In the genomic region with DNA sequence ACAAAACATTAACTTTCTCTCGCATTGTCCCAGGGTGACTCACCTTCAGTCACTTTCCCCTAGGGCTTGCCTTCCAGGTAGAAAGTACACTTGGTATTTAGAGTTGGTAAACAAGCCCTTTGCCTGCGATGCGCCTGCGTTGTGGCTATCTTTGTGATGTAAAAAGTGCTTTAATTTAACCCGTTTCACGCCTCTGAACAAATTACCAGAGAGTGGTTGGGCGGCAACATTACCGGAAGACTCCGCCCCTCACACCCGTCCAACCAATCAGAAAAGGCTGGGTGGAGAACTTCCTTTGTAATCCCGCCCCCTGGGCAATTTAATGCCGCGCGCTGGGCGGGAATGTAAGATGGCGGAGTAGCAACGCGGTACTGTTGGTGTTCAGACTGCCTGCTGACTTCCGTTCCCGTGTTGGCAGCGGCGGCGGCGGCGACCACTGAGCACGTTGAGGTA, we compare ENCODE assay signal across 7 mouse cellular contexts. TPM values are rescaled to one million over a fixed set of nuclear protein-coding genes. Genes with fewer than 3 reads are reported as not detected.
DNase-seq lines count a peak whose midpoint lies in the region; ATAC-seq lines count a peak whose summit lies in the region.

A gene (plus strand): TSS at position 335 of the 453 bp plus-strand sequence.

- H3K4me2 ChIP-seq in intestine, embryonic 16.5 days (ENCODE audit: low read depth, low read length) = peak within 1 kb of the TSS; percentile 68
- H3K4me2 ChIP-seq in midbrain, embryonic 11.5 days = peak within 1 kb of the TSS; percentile 57

- no peak within 1 kb of the TSS for H3K27ac ChIP-seq in intestine, embryonic 16.5 days (ENCODE audit: low read length)
- no peak within 1 kb of the TSS for H3K27ac ChIP-seq in midbrain, embryonic 11.5 days (ENCODE audit: low read depth, low read length)

- H3K9me3 ChIP-seq in intestine, embryonic 16.5 days (ENCODE audit: control insufficient read depth, low read length) = no peaks in the 10 kb centered on the region
- H3K9me3 ChIP-seq in midbrain, embryonic 11.5 days (ENCODE audit: control insufficient read depth, low read length) = no peaks in the 10 kb centered on the region

- peak; percentile 87 for DNase-seq in adrenal gland, adult 2 months
- peak; percentile 72 for DNase-seq in embryo, embryonic 11.5 days (ENCODE audit: low read depth, low spot score)
- peak; percentile 59 to 84 for DNase-seq in gastrocnemius, postnatal 4 days (ENCODE audit: low spot score in 2 of 2)
- DNase-seq in left cerebral cortex, postnatal 36 days (ENCODE audit: low spot score in 2 of 2) = peak; percentile 77 to 81
- DNase-seq in midbrain, embryonic 11.5 days (ENCODE audit: low spot score, missing footprints) = peak; percentile 97
- DNase-seq in skeletal muscle tissue, adult 2 months (ENCODE audit: low read depth, low spot score) = peak; percentile 68

- peak within 1 kb of the TSS; percentile 61 for H3K9ac ChIP-seq in intestine, embryonic 16.5 days (ENCODE audit: low read depth, low read length)
- H3K9ac ChIP-seq in midbrain, embryonic 11.5 days (ENCODE audit: low read length) = peak within 1 kb of the TSS; percentile 59

- ATAC-seq in intestine, embryonic 16.5 days = peak; percentile 96
- ATAC-seq in midbrain, embryonic 11.5 days (ENCODE audit: low FRiP score) = peak; percentile 94

- peaks cover 10% of the 10 kb centered on the region; the same call in 1 of the 2 replicates for H3K27me3 ChIP-seq in intestine, embryonic 16.5 days (replicated peaks; ENCODE audit: control insufficient read depth, insufficient read depth, low read length)
- peaks cover 9% of the 10 kb centered on the region; the same call in 1 of the 2 replicates for H3K27me3 ChIP-seq in midbrain, embryonic 11.5 days (ENCODE audit: control insufficient read depth, insufficient read depth, low read length)

- H3K4me1 ChIP-seq in intestine, embryonic 16.5 days (ENCODE audit: control insufficient read depth, insufficient read depth, low read length) = no peaks in the 10 kb centered on the region
- H3K4me1 ChIP-seq in midbrain, embryonic 11.5 days (ENCODE audit: control insufficient read depth, insufficient read depth, low read length) = no peaks in the 10 kb centered on the region; the same call in 1 of the 2 replicates

- intact Hi-C loops in left cerebral cortex, postnatal 36 days (cut with DNase I) = no loop called here

- 16% methylated on average over 26 of the region's 26 CpGs for WGBS in intestine, embryonic 16.5 days
- 17% methylated on average over 26 of the region's 26 CpGs for WGBS in midbrain, embryonic 11.5 days

- H3K36me3 ChIP-seq in intestine, embryonic 16.5 days (ENCODE audit: control insufficient read depth, insufficient read depth, low read length) = no peaks in the 10 kb centered on the region
- no peaks in the 10 kb centered on the region for H3K36me3 ChIP-seq in midbrain, embryonic 11.5 days (ENCODE audit: control insufficient read depth, insufficient read depth, low read length)

- peak within 1 kb of the TSS; percentile 59 for H3K4me3 ChIP-seq in intestine, embryonic 16.5 days (ENCODE audit: low read length)
- H3K4me3 ChIP-seq in midbrain, embryonic 11.5 days (ENCODE audit: low read depth, low read length) = peak within 1 kb of the TSS; percentile 48

RNA-seq across cellular contexts. Expression of the gene that starts here (rescaled TPM):
- 10 to 100 TPM; 17.4 to 37.7 TPM for total RNA-seq in adrenal gland, adult 2 months (2021)
- polyA plus RNA-seq in adrenal gland, adult 2 months (2012; rRNA removed) = 2.1 and 2.9 TPM in 2 replicates
- 10 to 100 TPM; 16.5 to 18.9 TPM for total RNA-seq in gastrocnemius, postnatal 4 days (2021)
- polyA plus RNA-seq in intestine, embryonic 16.5 days (2015; fragmentation: Nextera tagmentation; extraction: Ambion mirVana) = 17.3 and 19.7 TPM in 2 replicates
- total RNA-seq in left cerebral cortex, postnatal 36 days (2021) = 10 to 100 TPM; 63.9 to 76.4 TPM
- polyA plus RNA-seq in midbrain, embryonic 11.5 days (2014; fragmentation: Nextera tagmentation; extraction: Ambion mirVana) = 83.0 and 92.2 TPM in 2 replicates
